Mouse (Mus musculus) urinary bladder, postnatal 4 days (tissue): Measurements from ENCODE around the gene Cyp2c23.

Source experiments
- DNase-seq, 2 experiments: peaks; one replicate each; pipeline ENCODE4 v3.0.0; 2021 to 2022; ENCODE audit warnings: low spot score in 2 of 2

Cyp2c23 gene

DNA sequence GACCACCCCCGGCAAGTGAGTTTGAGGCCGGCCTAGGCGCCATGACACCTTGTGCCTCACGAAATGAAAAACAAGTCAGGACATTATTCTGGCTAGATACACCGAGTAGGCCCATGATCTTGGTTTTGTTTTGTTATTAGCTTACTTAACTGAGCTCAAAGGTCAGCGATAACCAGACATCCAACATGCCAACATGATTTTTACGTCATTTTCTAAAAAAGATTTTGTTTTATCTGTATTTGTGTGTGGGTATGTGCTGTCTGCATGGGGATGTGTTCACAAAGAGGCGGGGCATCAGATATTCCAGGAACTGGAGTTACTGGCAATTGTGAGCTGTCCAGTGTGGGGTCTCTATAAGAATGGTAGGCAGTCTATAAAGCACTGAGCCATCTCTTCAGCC, 56.9 kb downstream of the Cyp2c23 start:
- no peak for DNase-seq

- DNase-seq: no peak
Observed at GRCm38 (mm10) chr19:43968436-43969026, 60.5 kb downstream of the Cyp2c23 start.

DNA sequence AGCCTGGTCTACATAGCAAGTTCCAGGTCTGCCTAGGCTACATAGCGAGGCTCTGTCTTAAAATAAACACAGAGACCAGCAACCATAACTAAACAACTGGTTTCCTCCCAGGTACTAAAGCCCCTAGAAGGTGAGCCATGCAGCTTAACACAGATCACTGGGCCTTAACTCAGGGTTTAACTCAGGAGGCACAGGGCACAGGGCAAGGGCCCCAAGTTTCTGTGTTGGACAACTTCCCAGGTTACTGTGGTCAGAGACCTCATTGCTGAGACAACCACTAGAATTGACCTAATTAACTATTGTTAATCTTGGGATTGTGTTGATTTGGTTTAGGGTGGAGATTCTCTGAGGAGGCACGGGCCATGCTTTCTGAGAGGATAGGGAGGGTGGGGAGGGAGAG, 62.5 kb downstream of the Cyp2c23 start:
- DNase-seq: no peak

- no peak for DNase-seq
Observed at GRCm38 (mm10) chr19:43965496-43966085, 63.4 kb downstream of the Cyp2c23 start.

- no peak for DNase-seq
Observed at GRCm38 (mm10) chr19:43962795-43963194, 66.2 kb downstream of the Cyp2c23 start.

GRCm38 (mm10) chr19:43961185-43961584, 67.8 kb downstream of the Cyp2c23 start:
- no peak for DNase-seq

GRCm38 (mm10) chr19:43960014-43960413, 69.0 kb downstream of the Cyp2c23 start:
- DNase-seq: no peak

DNA sequence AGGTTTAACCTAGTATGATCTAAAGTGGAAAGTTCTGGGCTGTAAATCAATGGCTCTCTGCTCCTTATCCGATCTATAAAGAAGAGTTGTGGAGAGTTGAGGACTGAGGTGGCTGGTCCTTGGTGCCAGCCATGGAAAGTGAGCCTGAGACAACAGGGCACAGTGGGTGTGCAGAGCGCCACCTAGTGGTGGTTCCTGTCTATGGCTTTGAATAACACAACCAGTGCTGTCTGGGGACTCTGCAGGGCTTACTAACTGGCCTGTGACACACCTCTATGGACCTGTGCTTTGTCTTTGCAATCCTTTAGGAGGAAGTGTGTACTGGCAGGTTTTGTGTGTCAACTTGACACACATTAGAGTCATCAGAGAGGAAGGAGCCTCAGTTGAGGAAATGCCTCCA, 69.8 kb downstream of the Cyp2c23 start:
- DNase-seq: peak; percentile 49 to 70

DNA sequence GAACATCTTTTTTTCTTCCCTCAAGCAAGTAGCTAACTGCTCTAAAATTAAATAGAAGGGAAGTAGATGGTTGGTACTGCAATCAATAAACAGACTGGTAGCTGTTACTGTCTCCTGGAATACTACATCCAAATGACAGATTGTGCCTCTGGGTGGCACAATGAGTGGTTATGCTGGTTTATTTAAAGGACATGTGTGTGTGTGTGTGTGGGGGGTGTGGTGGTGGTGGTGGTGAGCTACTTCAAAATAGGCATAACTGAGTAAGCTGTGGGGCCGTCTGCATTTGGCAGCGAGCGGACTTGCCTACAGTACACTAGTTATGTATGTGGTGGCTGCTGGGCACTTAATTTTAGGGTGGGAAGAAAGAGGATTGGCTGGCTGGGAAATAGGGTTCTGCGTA, 71.1 kb downstream of the Cyp2c23 start:
- DNase-seq: no peak

GRCm38 (mm10) chr19:43957402-43957801, 71.6 kb downstream of the Cyp2c23 start:
- no peak for DNase-seq

- DNase-seq: no peak
Observed at GRCm38 (mm10) chr19:43955266-43955665, 73.7 kb downstream of the Cyp2c23 start.
